Mouse (Mus musculus) heart, adult 11 months (tissue): ENCODE data around the gene Pus10.

Source experiments
- DNase-seq: peaks from one replicate; pipeline ENCODE4 v3.0.0; 2022

Gene Pus10

GRCm38 (mm10) chr11:23698526-23698925 is 33.1 kb downstream of the Pus10 start:
- peak; percentile 60 for DNase-seq

- DNase-seq, result peak; percentile 18
Measured at GRCm38 (mm10) chr11:23699414-23700095, 34.1 kb downstream of the Pus10 start.

GRCm38 (mm10) chr11:23701831-23702230 is 36.4 kb downstream of the Pus10 start:
- peak; percentile 53 for DNase-seq

- DNase-seq, result peak; percentile 51
Measured at GRCm38 (mm10) chr11:23704604-23705294, 39.3 kb downstream of the Pus10 start.

GRCm38 (mm10) chr11:23712299-23712698 is 46.8 kb downstream of the Pus10 start:
- peak; percentile 66 for DNase-seq

- DNase-seq, result peak; percentile 10
Measured at GRCm38 (mm10) chr11:23718856-23719255, 53.4 kb downstream of the Pus10 start.

- peak; percentile 0 for DNase-seq
Measured at GRCm38 (mm10) chr11:23719825-23720224, 54.4 kb downstream of the Pus10 start.

- peak; percentile 75 for DNase-seq
Measured at GRCm38 (mm10) chr11:23722326-23722725, 56.9 kb downstream of the Pus10 start.

- peak; percentile 1 for DNase-seq
Measured at GRCm38 (mm10) chr11:23725850-23726249, 60.4 kb downstream of the Pus10 start.

- no peak for DNase-seq
Measured at GRCm38 (mm10) chr11:23726441-23726840, 61.0 kb downstream of the Pus10 start.

- DNase-seq, result no peak
Measured at GRCm38 (mm10) chr11:23728186-23728585, 62.7 kb downstream of the Pus10 start.

- DNase-seq, result peak; percentile 39
Measured at GRCm38 (mm10) chr11:23730120-23730519, 64.6 kb downstream of the Pus10 start.

GRCm38 (mm10) chr11:23732840-23733239 is 67.4 kb downstream of the Pus10 start:
- no peak for DNase-seq

GRCm38 (mm10) chr11:23734749-23735286 is 69.3 kb downstream of the Pus10 start:
- peak; percentile 57 for DNase-seq

- peak; percentile 59 for DNase-seq
Measured at GRCm38 (mm10) chr11:23735820-23736470, 70.5 kb downstream of the Pus10 start.

- no peak for DNase-seq
Measured at GRCm38 (mm10) chr11:23740895-23741294, 75.4 kb downstream of the Pus10 start.

- DNase-seq, result no peak
Measured at GRCm38 (mm10) chr11:23741386-23741785, 75.9 kb downstream of the Pus10 start.

- DNase-seq, result no peak
Measured at GRCm38 (mm10) chr11:23744352-23744751, 78.9 kb downstream of the Pus10 start.

GRCm38 (mm10) chr11:23746102-23746501 is 80.6 kb downstream of the Pus10 start:
- DNase-seq, result peak; percentile 68

- DNase-seq, result no peak
Measured at GRCm38 (mm10) chr11:23753136-23753710, 87.7 kb downstream of the Pus10 start.

GRCm38 (mm10) chr11:23754329-23754728 is 88.9 kb downstream of the Pus10 start:
- DNase-seq, result no peak

- no peak for DNase-seq
Measured at GRCm38 (mm10) chr11:23758218-23758617, 92.7 kb downstream of the Pus10 start.

GRCm38 (mm10) chr11:23762635-23763034 is 97.2 kb downstream of the Pus10 start:
- no peak for DNase-seq
